Mouse (Mus musculus) liver, embryonic 15.5 days (tissue): Measurements from ENCODE around the gene Zfp950. TPM values are rescaled to one million over a fixed set of nuclear protein-coding genes. Genes with fewer than 3 reads are reported as not detected.

Source experiments
- ATAC-seq: fragments of 200-750 bp; cut with Nextera tagmentation; 2 replicates; pipeline ENCODE4 v1.8.0; 2017; ENCODE audit warnings: moderate number of reproducible peaks, mild to moderate bottlenecking, moderate library complexity; ENCODE audit not compliant: insufficient read depth
- H3K27ac ChIP-seq: fragments of 300-500 bp; sonication (generic); replicated peaks from 2 replicates; pipeline ENCODE4 v1.5.1; 2015; ENCODE audit warnings: mild to moderate bottlenecking, inconsistent platforms
- H3K27me3 ChIP-seq: fragments of 300-500 bp; sonication (generic); 2 replicates; pipeline ENCODE4 v1.6.1; 2015; ENCODE audit warnings: mild to moderate bottlenecking, inconsistent platforms
- H3K36me3 ChIP-seq: fragments of 300-500 bp; sonication (generic); replicated peaks from 2 replicates; pipeline ENCODE4 v1.6.1; 2015; ENCODE audit warnings: moderate library complexity, mild to moderate bottlenecking, inconsistent platforms
- H3K4me1 ChIP-seq: fragments of 300-500 bp; sonication (generic); replicated peaks from 2 replicates; pipeline ENCODE4 v1.6.1; 2015; ENCODE audit warnings: inconsistent platforms
- H3K4me2 ChIP-seq: fragments of 300-500 bp; sonication (generic); 2 replicates; pipeline ENCODE4 v1.6.1; 2015; ENCODE audit warnings: moderate library complexity, mild to moderate bottlenecking, inconsistent platforms
- H3K4me3 ChIP-seq: fragments of 300-500 bp; sonication (generic); replicated peaks from 2 replicates; pipeline ENCODE4 v1.5.1; 2015; ENCODE audit warnings: mild to moderate bottlenecking, inconsistent platforms
- H3K9ac ChIP-seq: fragments of 300-500 bp; sonication (generic); 2 replicates; pipeline ENCODE4 v1.6.1; 2015; ENCODE audit warnings: moderate library complexity, mild to moderate bottlenecking, inconsistent platforms
- H3K9me3 ChIP-seq: fragments of 300-500 bp; sonication (generic); replicated peaks from 2 replicates; pipeline ENCODE4 v1.6.1; 2016; ENCODE audit warnings: inconsistent platforms
- WGBS: fragments of 180-500 bp; shearing (Covaris S2); methylation state at CpG from one replicate; pipeline ENCODE4 v1.1.7; 2015; ENCODE audit warnings: mixed read lengths; ENCODE audit not compliant: insufficient replicate concordance; 5-methylcytosine and 5-hydroxymethylcytosine counted together
- polyA plus RNA-seq: library from polyadenylated mRNA; unstranded; fragments of >200 nt; fragmentation: Nextera tagmentation; extraction: Ambion mirVana; gene quantifications from 2 replicates; pipeline ENCODE4 v1.2.1, GENCODE M21; 2015

Gene Zfp950
- polyA plus RNA-seq, 1 experiment from 2014 or later, result 12.2 TPM

DNA sequence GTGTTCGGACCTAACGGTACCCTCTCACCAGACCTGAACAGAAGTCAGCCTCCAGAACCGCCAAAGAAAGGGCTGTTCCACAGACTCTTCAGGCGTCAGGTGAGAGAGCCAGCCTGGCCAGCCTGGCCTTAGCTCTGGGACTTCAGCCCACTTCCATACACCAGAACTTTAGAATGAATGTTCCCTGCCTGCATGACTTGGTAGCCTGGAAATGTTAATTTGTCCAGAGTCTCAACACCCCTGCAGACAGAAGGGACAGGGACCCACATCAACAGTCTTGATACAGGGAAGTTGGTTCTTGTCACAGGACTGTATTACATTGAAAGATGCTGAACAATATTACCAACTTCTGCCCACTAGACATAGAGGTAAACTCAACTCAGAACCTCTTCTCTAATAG, 50.1 kb downstream of the Zfp950 start:
- no peak overlapping the region for H3K4me2 ChIP-seq
- no peak for ATAC-seq
- H3K27ac ChIP-seq, result no peak overlapping the region
- H3K4me1 ChIP-seq, result no peaks in the 10 kb centered on the region
- WGBS, result 70% methylated on average over 4 of the region's 4 CpGs
- no peak overlapping the region for H3K9ac ChIP-seq
- no peaks in the 10 kb centered on the region for H3K36me3 ChIP-seq
- no peaks in the 10 kb centered on the region for H3K9me3 ChIP-seq
- H3K4me3 ChIP-seq, result no peak overlapping the region
- H3K27me3 ChIP-seq, result no peaks in the 10 kb centered on the region

GRCm38 (mm10) chr19:61089001-61089400, 51.6 kb downstream of the Zfp950 start:
- Histone ChIP-seq H3K4me2 (no peak overlapping the region), H3K9me3 (no peaks in the 10 kb centered on the region), H3K27me3 (no peaks in the 10 kb centered on the region), H3K9ac (no peak overlapping the region), H3K4me1 (no peaks in the 10 kb centered on the region), H3K36me3 (no peaks in the 10 kb centered on the region), H3K4me3 (no peak overlapping the region), H3K27ac (no peak overlapping the region)
- ATAC-seq, result no peak
- WGBS, result 72% methylated on average over 3 of the region's 3 CpGs

- Histone ChIP-seq H3K4me3 (no peak overlapping the region), H3K27me3 (no peaks in the 10 kb centered on the region), H3K36me3 (no peaks in the 10 kb centered on the region), H3K4me2 (no peak overlapping the region), H3K4me1 (no peaks in the 10 kb centered on the region), H3K9me3 (no peaks in the 10 kb centered on the region), H3K9ac (no peak overlapping the region), H3K27ac (no peak overlapping the region)
- ATAC-seq, result no peak
- 70% methylated on average over 1 of the region's 1 CpGs for WGBS
These were observed 52.9 kb downstream of the Zfp950 start for GRCm38 (mm10) chr19:61087781-61088180.

- no peaks in the 10 kb centered on the region for H3K36me3 ChIP-seq
- H3K9ac ChIP-seq, result no peak overlapping the region
- ATAC-seq, result no peak
- H3K4me3 ChIP-seq, result no peak overlapping the region
- H3K27me3 ChIP-seq, result no peaks in the 10 kb centered on the region
- no peak overlapping the region for H3K4me2 ChIP-seq
- no peak overlapping the region for H3K27ac ChIP-seq
- WGBS, result 28% methylated on average over 2 of the region's 2 CpGs
- H3K4me1 ChIP-seq, result no peaks in the 10 kb centered on the region
- H3K9me3 ChIP-seq, result no peaks in the 10 kb centered on the region
These were observed 55.4 kb downstream of the Zfp950 start for GRCm38 (mm10) chr19:61085217-61085616.

DNA sequence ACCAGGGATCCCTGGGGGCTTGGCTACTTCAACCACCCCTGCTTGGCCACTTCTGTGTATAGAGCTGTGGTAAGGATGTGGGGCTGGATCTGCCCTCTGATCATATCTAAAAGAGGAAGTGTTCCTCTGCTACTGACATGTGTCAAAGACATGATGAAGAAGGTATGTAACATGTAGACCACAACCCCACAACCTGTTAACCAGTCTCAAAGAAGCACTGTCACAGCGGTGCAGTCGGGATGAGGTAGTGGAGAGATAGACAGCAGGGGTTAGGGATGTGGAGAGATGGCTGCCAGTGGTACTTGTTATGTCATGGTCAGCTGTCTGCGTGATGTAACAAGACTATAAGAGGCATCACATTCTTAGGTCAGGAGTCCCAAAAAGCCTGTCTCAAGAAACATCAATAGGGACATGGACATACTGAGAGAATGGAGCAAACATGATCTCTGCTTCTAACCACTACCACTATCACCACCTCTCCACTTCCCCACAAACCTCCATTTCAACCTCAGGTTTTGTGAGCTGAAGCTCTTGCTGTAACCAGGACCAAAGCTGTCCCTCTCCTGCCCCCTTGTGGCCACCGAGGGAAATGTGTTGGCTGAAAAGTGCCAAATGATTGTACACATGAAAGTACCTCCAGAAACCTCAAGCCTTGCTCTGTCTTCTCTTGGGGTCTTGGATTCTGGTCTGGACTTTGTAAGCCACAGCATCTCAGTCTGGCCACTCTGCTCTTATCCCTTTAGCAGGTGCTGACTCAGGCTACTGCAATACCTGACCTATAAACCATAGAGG, 56.3 kb downstream of the Zfp950 start:
- no peaks in the 10 kb centered on the region for H3K9me3 ChIP-seq
- no peak overlapping the region for H3K27ac ChIP-seq
- H3K36me3 ChIP-seq, result no peaks in the 10 kb centered on the region
- no peak overlapping the region for H3K4me2 ChIP-seq
- WGBS, result 25% methylated on average over 4 of the region's 4 CpGs
- ATAC-seq, result peak; percentile 41
- no peak overlapping the region for H3K4me3 ChIP-seq
- no peaks in the 10 kb centered on the region for H3K4me1 ChIP-seq
- no peak overlapping the region for H3K9ac ChIP-seq
- no peaks in the 10 kb centered on the region for H3K27me3 ChIP-seq

- Histone ChIP-seq H3K4me2 (no peak overlapping the region), H3K4me3 (no peak overlapping the region), H3K27me3 (no peaks in the 10 kb centered on the region), H3K4me1 (no peaks in the 10 kb centered on the region), H3K9ac (no peak overlapping the region), H3K9me3 (no peaks in the 10 kb centered on the region), H3K27ac (no peak overlapping the region), H3K36me3 (no peaks in the 10 kb centered on the region)
- no peak for ATAC-seq
- 77% methylated on average over 8 of the region's 8 CpGs for WGBS
These were observed 57.6 kb downstream of the Zfp950 start for GRCm38 (mm10) chr19:61083006-61083405.

GRCm38 (mm10) chr19:61080251-61080749, 60.3 kb downstream of the Zfp950 start:
- H3K9me3 ChIP-seq, result no peaks in the 10 kb centered on the region
- 63% methylated on average over 5 of the region's 5 CpGs for WGBS
- H3K27ac ChIP-seq, result no peak overlapping the region
- no peak overlapping the region for H3K4me3 ChIP-seq
- ATAC-seq, result no peak
- H3K36me3 ChIP-seq, result no peaks in the 10 kb centered on the region
- no peaks in the 10 kb centered on the region for H3K27me3 ChIP-seq
- H3K9ac ChIP-seq, result no peak overlapping the region
- H3K4me2 ChIP-seq, result no peak overlapping the region
- H3K4me1 ChIP-seq, result no peaks in the 10 kb centered on the region

DNA sequence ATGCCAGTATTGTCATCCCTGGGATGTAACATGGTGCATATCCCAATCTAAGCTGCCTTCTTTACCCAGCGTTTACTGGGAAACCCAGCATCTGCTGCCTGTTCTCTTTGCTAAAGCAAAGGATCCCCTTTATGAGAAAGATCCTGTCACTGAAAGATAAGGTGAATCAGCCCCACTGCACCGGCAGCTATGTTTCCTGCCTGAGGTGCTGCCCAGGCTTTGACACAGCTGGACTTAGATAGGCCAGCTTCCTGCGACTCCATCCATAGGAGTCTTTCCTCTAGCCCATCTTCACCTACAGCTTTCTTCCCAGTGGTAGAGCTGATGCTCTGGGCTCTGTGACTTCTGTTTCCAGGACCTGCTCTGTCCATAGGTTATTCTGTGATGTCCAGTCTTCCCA, 62.0 kb downstream of the Zfp950 start:
- H3K4me1 ChIP-seq, result no peaks in the 10 kb centered on the region
- H3K9ac ChIP-seq, result no peak overlapping the region
- no peak for ATAC-seq
- H3K36me3 ChIP-seq, result no peaks in the 10 kb centered on the region
- H3K4me2 ChIP-seq, result no peak overlapping the region
- H3K27me3 ChIP-seq, result no peaks in the 10 kb centered on the region
- no peak overlapping the region for H3K27ac ChIP-seq
- no peak overlapping the region for H3K4me3 ChIP-seq
- H3K9me3 ChIP-seq, result no peaks in the 10 kb centered on the region
- WGBS, result 30% methylated on average over 3 of the region's 3 CpGs

DNA sequence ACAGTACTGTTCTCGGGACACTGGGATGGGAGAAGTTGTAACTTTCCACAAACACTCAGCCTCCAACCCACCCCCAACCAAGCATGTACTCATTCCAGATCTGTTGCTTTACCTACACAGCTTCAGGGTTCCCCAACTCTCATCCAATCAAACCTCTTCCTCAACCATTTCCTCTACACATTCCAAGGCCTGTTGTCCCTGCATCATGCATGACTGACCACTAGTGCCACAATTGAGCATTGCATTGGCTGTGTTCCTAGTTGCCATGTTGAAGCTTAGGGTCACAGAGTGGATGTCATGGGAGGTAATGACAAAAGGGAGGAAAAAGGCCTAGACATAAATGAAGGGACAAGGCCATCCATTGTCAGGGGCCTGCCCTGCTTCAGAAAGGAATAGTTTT, 75.6 kb downstream of the Zfp950 start:
- H3K27ac ChIP-seq, result no peak overlapping the region
- WGBS, result 58% methylated on average over 1 of the region's 1 CpGs
- no peak overlapping the region for H3K4me3 ChIP-seq
- H3K9me3 ChIP-seq, result no peaks in the 10 kb centered on the region
- no peak overlapping the region for H3K4me2 ChIP-seq
- no peak overlapping the region for H3K9ac ChIP-seq
- H3K4me1 ChIP-seq, result no peaks in the 10 kb centered on the region
- H3K27me3 ChIP-seq, result no peaks in the 10 kb centered on the region
- H3K36me3 ChIP-seq, result no peaks in the 10 kb centered on the region
- no peak for ATAC-seq

- no peaks in the 10 kb centered on the region for H3K4me1 ChIP-seq
- no peaks in the 10 kb centered on the region for H3K9me3 ChIP-seq
- no peaks in the 10 kb centered on the region for H3K27me3 ChIP-seq
- H3K27ac ChIP-seq, result no peak overlapping the region
- no peaks in the 10 kb centered on the region for H3K36me3 ChIP-seq
- ATAC-seq, result no peak
- H3K9ac ChIP-seq, result no peak overlapping the region
- no peak overlapping the region for H3K4me3 ChIP-seq
- WGBS, result 64% methylated on average over 3 of the region's 3 CpGs
- no peak overlapping the region for H3K4me2 ChIP-seq
These were observed 76.3 kb downstream of the Zfp950 start for GRCm38 (mm10) chr19:61064386-61064785.

GRCm38 (mm10) chr19:61057581-61057980, 83.1 kb downstream of the Zfp950 start:
- WGBS, result 43% methylated on average over 3 of the region's 3 CpGs
- no peak overlapping the region for H3K4me3 ChIP-seq
- H3K36me3 ChIP-seq, result no peaks in the 10 kb centered on the region
- no peaks in the 10 kb centered on the region for H3K9me3 ChIP-seq
- H3K27ac ChIP-seq, result no peak overlapping the region
- H3K4me2 ChIP-seq, result no peak overlapping the region
- no peaks in the 10 kb centered on the region for H3K27me3 ChIP-seq
- peak; percentile 42; the same call in 1 of the 2 replicates for ATAC-seq
- peaks cover 15% of the 10 kb centered on the region; the same call in 1 of the 2 replicates for H3K4me1 ChIP-seq
- no peak overlapping the region for H3K9ac ChIP-seq
